Mouse (Mus musculus) heart, postnatal 4 days (tissue): ENCODE data around the gene Rap1b. TPM values are rescaled to one million over a fixed set of nuclear protein-coding genes. Genes with fewer than 3 reads are reported as not detected.

Experiments used
- DNase-seq: peaks from one replicate; pipeline ENCODE4 v3.0.0; 2021
- total RNA-seq, 2 experiments: library from RNA; stranded (reverse); gene quantifications; 2 replicates each; pipeline ENCODE4 v1.2.3; 2021

The Rap1b gene
- total RNA-seq, 2 experiments from 2014 or later = 101 to 103 TPM

DNA sequence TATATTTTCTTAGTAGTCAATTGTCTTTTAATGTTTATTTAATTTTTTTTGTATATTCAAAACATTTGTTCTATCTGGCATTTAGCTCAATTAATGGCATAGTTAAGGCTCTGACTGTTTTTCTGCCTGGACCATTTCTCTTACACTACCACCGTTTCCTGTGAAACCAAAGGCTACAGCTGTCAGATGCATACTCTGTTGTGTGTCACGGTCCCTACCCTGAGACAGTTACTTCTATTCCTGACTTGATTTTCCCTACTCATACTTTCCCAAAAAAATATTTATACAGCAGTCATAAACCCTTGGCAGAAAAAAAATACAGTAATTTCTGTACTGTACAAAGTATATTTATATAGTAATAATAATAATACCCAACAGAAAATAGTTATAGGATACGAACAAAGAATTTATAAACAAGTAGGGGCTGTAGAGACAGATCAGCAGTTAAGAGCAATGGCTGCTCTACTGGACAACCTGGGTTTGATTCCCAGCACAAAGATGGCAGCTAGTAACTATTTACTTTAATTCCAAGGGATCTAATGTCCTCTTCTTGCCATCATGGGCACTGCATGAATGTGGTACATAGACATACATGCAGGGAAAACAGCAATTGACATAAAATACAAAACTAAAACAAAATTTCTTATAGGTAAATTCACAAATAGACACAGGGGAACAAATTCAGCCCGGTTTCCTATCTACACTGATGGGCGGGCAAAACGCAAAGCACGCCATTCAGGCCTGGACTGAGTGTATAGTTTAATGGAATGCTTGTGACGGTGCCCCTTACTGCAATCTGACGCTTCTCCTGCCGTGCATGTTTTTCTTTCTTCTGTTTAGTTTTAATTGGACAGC, 78.3 kb downstream of the Rap1b start:
- no peak for DNase-seq

DNA sequence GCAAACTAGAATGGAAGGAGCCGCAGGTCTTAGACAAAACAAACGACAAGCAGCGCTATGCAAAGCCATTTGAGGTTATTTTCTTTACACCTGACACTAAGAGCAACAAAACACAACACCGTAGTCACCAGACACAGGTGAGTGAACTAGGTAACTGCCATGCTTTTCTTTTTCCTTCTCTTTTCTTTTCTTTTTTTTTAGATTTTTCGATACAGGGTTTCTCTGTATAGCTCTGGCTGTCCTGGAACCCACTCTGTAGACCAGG, 79.0 kb downstream of the Rap1b start:
- DNase-seq = no peak

DNA sequence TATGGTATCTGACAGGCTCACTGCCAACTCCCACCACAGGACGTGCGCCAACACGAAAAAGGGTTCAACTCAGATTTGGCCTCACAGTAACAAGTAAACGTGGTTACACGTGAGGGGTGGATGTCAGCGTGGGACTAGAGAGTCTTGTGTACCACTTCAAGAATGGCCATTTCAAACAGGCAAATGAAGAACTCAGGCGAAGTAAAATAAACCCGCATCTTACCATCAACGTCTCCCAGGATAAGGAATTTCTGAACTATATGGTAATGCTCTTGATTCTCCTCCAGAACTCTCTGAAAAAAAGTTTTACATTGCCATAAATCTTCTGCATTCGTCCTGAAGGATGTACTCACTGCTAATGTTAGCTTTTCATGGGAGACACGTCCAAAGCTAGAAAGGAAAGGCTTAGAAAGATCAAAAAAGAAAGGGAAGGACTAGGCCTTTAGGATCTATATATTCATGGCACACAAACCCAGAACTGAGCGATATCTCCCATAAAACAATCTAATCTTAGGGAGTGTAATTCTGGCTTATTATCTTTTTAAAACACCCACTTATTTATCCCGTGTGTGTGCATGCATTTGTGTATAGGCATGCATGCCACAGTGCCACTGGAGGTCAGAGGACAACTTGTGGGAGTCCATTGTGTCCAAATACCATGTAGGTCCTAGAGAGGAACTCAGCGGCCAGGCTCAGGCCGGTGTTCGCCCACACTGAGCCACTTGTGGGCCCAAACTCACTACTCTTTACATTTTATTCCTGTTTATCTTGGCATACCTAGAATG, 79.5 kb downstream of the Rap1b start:
- no peak for DNase-seq

DNA sequence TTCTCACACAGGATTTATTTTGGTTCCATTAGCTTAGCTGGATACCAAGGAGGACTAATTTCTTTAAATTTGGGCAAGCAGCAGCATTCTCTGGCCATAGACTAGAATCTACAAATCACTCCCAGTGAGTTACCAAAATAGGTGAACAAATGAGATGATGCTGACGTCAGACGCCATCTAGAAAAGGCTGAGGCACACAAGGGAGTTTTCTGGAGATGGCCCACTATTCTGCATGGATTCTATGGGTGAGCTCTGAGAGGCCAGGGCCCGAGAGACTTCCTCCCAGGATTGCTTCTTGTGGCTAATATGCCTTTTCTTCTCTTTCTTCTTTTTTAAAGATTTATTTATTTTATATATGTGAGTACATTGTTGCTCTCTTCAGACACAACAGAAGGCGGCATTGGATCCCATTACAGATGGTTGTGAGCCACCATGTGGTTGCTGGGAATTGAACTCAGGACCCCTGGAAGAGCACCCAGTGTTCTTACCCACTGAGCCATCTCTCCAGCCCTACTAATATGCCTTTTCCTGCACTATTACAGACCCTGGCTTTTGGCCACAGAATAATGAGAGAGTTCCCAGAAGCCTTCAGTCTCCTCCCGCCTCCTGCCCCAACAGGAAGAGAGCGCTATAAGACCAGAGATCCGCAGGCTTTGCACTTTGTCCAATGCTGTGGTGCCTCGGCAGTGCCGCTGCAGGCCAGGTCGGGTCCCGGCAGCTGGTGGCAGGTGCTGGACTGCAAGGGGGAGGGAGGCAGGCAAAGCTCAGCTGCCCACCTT, 80.5 kb downstream of the Rap1b start:
- no peak for DNase-seq

DNA sequence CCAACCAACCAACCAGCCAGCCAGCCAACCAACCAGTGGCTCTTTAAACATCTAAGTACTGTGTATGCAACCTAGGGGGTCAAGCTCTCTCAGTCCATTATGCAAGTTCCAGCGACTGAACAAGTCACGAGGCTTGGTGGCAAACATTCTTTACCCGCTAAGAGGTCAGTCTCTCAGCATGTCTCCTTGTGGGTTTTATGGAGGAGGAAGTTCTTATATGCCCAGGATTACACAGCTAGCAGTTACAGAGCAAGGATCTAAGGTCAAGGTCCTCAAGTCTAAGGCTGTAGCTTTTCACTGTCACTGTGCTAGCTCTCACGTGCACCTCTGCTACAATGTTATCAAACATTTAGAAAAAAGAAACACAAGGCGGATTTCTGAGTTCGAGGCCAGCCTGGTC, 81.2 kb downstream of the Rap1b start:
- no peak for DNase-seq

Other genes with a start within 250 kb of the Rap1b start
- gene Cpm, start 216.5 kb downstream of the Rap1b start, total RNA-seq = 1 to 10 TPM; 2.8 to 3.6 TPM
- gene Mdm2, start 135.3 kb downstream of the Rap1b start, total RNA-seq = 10 to 100 TPM; 48.4 to 50.8 TPM
- 1 to 10 TPM; 7.3 to 8.8 TPM for gene Slc35e3, start 99.7 kb downstream of the Rap1b start, total RNA-seq
- gene Nup107, start 53.3 kb downstream of the Rap1b start, total RNA-seq = 10 to 100 TPM; 23.6 to 26.3 TPM